Mouse (Mus musculus) C2C12 (cell line): ENCODE measurements around the gene Insyn1.

Experiments used
- CTCF ChIP-seq: IDR thresholded peaks from one replicate; pipeline ENCODE4 v1.5.1; 2011; ENCODE audit not compliant: control insufficient read depth, insufficient read depth, insufficient read length
- MYOD1 ChIP-seq: IDR thresholded peaks from one replicate; pipeline ENCODE4 v1.6.1; 2011; ENCODE audit warnings: low read depth; ENCODE audit not compliant: control insufficient read depth, insufficient read length
- USF1 ChIP-seq: IDR thresholded peaks from one replicate; pipeline ENCODE4 v1.6.1; 2011; ENCODE audit warnings: low read depth, mild to moderate bottlenecking, control low read depth, moderate library complexity

DNA sequence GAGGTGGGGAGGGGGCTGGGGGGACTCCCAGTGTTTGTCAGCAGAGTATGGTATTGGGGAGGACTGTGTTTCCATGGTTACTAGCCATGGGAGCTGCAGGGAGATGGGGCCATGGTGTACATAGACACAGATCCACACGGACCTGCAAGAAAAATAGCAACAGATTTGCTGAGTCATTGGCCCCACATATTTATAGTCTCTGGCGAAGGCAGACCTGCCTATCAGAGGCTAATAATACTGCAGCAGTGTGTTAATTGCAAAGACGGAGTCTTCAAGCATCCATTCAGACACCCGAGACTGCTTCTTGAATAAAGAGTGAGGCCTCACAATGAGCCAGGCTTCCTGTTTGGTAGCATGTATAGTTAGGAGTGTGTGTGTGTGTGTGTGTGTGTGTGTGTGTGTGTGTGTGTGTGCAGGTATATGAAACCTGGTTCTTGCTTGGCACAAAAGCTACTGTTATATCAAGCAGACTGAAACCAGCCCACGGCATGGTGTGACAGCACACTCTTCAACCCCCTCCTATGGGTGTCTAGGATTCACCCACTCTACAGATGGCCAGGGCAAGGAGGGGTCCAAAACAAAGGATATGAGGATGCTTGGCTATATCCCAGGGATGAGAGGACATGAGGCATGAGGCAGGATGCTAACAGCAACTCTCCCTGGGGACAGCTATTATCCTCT, 20.9 kb upstream of the Insyn1 start:
- TF ChIP-seq USF1 (no peak), CTCF (no peak), MYOD1 (no peak)
